Comparison of ENCODE assay signal across 13 mouse cellular contexts in genomic region chr5:149062833-149063232, GRCm38 (mm10).
DNase-seq lines count a peak whose midpoint lies in the region; ATAC-seq and TF ChIP-seq lines count a peak whose summit lies in the region.
"Had no signal": no experiment of that assay in that cellular context is flagged by ENCODE, and none has a peak within 500 bp of the region (broad histone marks: within the 10 kb centered on the region; RNA-seq: fewer than 3 reads in every experiment).

No protein-coding gene starts in this region.

- H3K27me3 ChIP-seq in lung, postnatal 0 days (replicated peaks; ENCODE audit: insufficient read depth, low read length), result no peaks in the 10 kb centered on the region
- H3K27me3 ChIP-seq: heart, embryonic 15.5 days; limb, embryonic 12.5 days had no signal

- intact Hi-C loops in heart, postnatal 25 days (cut with DNase I), result no loop called here

- DNase-seq in heart, adult 8-10 months (ENCODE audit: low spot score), result peak; percentile 19
- no peak for DNase-seq in heart, postnatal 25 days (ENCODE audit: low spot score)
- DNase-seq in lung, postnatal 0 days (ENCODE audit: low spot score), result peak; percentile 19
- DNase-seq in lung, adult 2 months, result no peak
- DNase-seq in brain, adult 2 months (ENCODE audit: low read depth, low spot score), result peak; percentile 15
- DNase-seq in kidney, postnatal 36 days, result peak; percentile 39 to 48
- DNase-seq: adrenal gland, adult 8-10 months; cerebellum, adult 11-12 months had no signal

- H3K4me2 ChIP-seq in lung, postnatal 0 days (replicated peaks; ENCODE audit: low read depth, low read length), result no peak overlapping the region
- H3K4me2 ChIP-seq: heart, embryonic 15.5 days; limb, embryonic 12.5 days had no signal

- H3K9ac ChIP-seq in lung, postnatal 0 days (replicated peaks; ENCODE audit: low read depth), result no peak overlapping the region
- H3K9ac ChIP-seq: heart, embryonic 15.5 days; limb, embryonic 12.5 days had no signal

- no peaks in the 10 kb centered on the region for H3K4me1 ChIP-seq in lung, postnatal 0 days (ENCODE audit: insufficient read depth, low read depth, low read length)
- no peaks in the 10 kb centered on the region for H3K4me1 ChIP-seq in lung, adult 2 months (ENCODE audit: control insufficient read depth, insufficient read depth, low read length)
- H3K4me1 ChIP-seq: limb, embryonic 12.5 days had no signal

- no peak overlapping the region for H3K27ac ChIP-seq in lung, postnatal 0 days (ENCODE audit: low read length)
- H3K27ac ChIP-seq: heart, embryonic 15.5 days; limb, embryonic 12.5 days had no signal

- TF ChIP-seq POLR2A in lung, adult 2 months (IDR thresholded peaks at IDR 0.05; ENCODE audit: borderline replicate concordance, extremely low read depth, low read depth, low read length), result no peak

- H3K9me3 ChIP-seq in lung, postnatal 0 days (ENCODE audit: low read length), result no peaks in the 10 kb centered on the region
- H3K9me3 ChIP-seq: heart, embryonic 15.5 days; limb, embryonic 12.5 days had no signal

- no peak for TF ChIP-seq EP300 in lung, postnatal 0 days (IDR thresholded peaks at IDR 0.05)

- no peak for ATAC-seq in lung, postnatal 0 days
- ATAC-seq in erythroid progenitor cell, adult 5-6 weeks (replicated peaks; ENCODE audit: low FRiP score, poor library complexity, severe bottlenecking), result no peak
- ATAC-seq in monocyte, adult 5-6 weeks (replicated peaks; ENCODE audit: insufficient number of reproducible peaks, low FRiP score, low TSS enrichment, poor library complexity, severe bottlenecking), result no peak
- ATAC-seq: forebrain, embryonic 14.5 days had no signal

- peak; percentile 56 for TF ChIP-seq CTCF in lung, postnatal 0 days (IDR thresholded peaks at IDR 0.05)
- TF ChIP-seq CTCF in lung, adult 2 months (IDR thresholded peaks at IDR 0.05; ENCODE audit: insufficient read depth, low read length), result no peak

- H3K4me3 ChIP-seq in lung, postnatal 0 days (ENCODE audit: low read depth, low read length), result no peak overlapping the region
- no peak overlapping the region for H3K4me3 ChIP-seq in lung, adult 2 months (replicated peaks; ENCODE audit: extremely low read depth, low read depth, low read length)
- H3K4me3 ChIP-seq: heart, embryonic 15.5 days; limb, embryonic 12.5 days had no signal

- no peaks in the 10 kb centered on the region for H3K36me3 ChIP-seq in lung, postnatal 0 days (ENCODE audit: insufficient read depth, low read length)
- H3K36me3 ChIP-seq: heart, embryonic 15.5 days; limb, embryonic 12.5 days had no signal

- WGBS in lung, postnatal 0 days, result 64% methylated on average over 1 of the region's 1 CpGs
- WGBS in lung, adult 2 months, result 65% methylated on average over 1 of the region's 1 CpGs

Comparison
In these comparisons a context has a peak if more than half of its experiments do, and no peak if none do; other contexts are left out.
1. DNase-seq: peak in heart, adult 8-10 months (single experiment), lung, postnatal 0 days (single experiment), brain, adult 2 months (single experiment) and kidney, postnatal 36 days (2 of 2); none in heart, postnatal 25 days (single experiment) and lung, adult 2 months (single experiment).